Mouse (Mus musculus) right cerebral cortex, postnatal 25 days (tissue): ENCODE results near the gene Nudcd2.

Experiments used
- DNase-seq: peaks from one replicate; pipeline ENCODE4 v3.0.0; 2022

The Nudcd2 gene

DNA sequence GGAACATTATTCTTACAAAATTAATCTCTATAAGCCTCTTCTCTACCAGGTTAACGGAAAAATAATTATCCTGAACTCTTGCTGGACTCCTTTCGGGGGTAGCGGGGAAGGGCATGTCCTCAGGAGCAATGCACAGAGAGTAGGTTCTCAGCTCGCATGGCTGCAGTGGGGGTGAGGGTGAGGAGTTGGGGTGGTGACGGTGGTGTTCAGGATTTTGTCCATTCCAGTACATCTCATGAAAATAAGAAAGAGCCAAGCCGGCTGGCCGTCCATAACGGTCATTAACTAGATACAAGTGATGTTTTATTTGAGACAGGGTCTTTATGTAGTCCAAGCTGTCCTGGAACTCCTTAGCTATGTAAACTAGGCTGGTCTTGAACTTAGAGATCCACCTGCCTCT lies 22.5 kb downstream of the Nudcd2 start:
- no peak for DNase-seq

DNA sequence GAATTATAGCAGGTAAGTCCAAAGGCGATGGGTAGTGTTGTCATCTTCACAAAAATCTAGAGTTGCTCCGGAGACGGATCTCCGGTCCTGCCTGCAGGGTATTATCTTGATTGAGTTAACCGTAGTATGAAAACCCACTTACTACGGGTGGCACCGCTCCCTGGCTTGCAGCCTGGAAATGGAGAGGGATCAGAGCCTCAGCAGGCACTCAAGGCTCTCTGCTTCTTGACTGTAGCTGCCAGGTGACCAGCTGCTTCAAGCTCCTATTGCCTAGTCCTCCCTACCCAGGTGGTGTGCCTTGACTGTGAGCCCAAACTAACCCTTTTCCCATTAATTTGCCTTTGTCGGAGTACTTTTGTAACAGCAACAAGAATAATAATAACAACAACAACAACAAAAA lies 26.4 kb downstream of the Nudcd2 start:
- DNase-seq, result no peak

DNA sequence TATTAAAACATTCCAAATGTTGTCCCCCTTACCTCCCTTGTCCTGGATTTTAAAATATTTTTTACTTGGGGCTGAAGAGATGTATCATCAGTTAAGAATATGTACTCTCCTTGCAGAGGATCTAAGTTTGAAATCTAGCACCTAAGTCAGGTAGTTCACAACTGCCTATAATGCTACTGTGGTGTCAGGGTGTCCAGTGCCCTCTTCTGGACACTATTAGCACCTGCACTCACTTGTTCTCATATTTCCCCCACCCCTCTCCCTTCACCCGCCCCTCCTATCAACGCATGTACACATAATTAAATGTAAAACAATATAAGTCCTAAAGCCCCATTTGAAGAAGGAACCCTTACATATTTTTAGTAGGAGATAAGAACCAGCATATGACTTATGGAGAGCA lies 29.9 kb downstream of the Nudcd2 start:
- DNase-seq, result no peak

DNA sequence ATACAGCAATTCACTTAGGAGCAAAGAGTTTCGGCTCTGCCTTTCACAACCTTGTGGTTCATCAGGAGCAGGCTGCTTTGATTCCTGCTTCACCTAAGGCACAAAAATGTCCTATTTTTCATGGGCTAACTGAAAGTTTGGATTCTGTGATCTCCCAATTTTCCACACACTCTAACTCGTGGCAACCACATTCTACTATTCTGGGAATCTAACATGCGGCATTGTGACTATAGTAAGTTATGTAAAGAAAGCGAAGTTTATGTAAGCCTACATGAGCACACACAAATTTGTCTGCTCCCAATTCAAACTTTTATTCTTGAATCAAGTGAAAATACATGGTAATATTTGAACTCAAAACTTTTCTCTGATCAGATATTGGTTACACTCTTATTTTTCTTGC lies 31.2 kb downstream of the Nudcd2 start:
- no peak for DNase-seq

DNA sequence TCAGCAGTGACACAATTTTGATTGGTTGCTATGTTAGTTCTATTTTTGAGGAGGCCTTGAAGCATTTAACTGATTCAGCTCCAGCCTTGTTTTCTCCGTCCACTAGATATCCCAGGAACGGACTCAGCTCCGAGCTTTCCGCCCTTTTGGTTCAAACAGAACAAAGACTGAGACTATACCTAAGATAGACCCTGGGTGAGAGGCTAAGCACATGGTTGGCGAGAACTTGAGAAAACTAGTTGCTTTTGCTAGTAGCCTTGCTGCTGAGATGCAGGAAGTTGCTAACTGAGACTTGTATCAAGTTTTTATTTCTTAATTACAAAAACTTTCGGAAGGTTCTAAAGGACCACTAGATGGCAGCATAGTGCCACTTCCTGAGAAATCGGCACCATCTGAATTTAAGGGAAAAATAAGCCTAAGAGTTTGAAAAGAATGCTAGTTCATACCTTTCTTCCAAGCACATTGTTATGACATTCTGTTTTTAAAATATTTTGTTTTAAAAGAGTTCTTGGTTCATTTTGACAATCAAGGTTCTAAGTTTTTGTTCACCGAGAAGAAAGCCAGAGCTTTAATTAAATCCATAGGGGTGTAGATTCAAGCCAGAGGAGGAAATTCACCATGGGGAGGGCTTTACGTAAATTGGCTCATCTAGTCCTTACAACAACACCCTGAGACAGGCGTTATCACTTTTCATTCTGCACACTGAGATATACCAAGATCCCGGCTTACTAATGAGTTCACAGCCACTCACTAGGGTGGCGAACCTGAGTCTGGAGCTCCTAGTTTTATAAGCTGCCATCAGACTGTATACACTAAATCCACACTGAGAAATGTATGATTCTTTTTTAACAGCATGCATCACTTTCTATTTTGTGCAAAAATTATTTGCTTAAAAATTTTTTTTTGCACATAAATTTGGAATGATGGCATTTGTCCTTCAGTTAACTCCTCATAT lies 42.1 kb downstream of the Nudcd2 start:
- no peak for DNase-seq

DNA sequence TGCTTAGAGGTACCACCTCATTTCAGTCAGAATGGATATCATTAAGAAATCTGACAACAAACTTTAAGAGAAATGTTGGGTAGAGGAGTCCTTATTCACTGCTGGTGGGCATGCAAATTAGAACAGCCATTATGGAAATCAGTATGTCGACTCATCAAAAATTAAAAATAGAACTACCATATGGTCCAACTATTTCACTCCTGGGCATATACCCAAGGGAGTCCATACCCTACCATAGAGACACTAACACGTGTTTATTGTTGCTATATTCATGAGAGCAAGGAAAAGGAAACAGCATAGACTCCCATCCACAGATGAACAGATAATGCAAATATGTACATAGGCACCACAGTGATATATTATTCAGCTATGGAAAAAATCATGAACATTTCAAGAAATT lies 48.4 kb downstream of the Nudcd2 start:
- no peak for DNase-seq

DNA sequence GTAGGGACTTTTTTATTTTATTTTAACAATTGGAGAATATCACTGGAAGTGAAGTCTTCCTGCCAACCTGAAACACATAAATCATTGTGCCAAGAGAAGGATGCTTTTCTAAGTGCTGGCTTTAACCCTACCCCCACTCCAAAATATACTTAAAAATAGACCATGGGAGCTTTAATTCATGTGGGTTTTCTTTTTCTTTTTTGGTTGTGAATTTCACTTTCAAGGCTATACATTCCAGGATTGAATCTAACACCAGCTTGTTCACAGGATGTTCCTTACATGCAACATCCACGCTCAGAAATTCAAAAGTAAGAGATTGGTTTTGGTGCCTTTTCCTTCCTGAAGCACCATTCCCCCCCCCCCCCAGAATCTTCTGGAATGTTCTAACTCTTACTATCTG lies 49.9 kb downstream of the Nudcd2 start:
- no peak for DNase-seq

DNA sequence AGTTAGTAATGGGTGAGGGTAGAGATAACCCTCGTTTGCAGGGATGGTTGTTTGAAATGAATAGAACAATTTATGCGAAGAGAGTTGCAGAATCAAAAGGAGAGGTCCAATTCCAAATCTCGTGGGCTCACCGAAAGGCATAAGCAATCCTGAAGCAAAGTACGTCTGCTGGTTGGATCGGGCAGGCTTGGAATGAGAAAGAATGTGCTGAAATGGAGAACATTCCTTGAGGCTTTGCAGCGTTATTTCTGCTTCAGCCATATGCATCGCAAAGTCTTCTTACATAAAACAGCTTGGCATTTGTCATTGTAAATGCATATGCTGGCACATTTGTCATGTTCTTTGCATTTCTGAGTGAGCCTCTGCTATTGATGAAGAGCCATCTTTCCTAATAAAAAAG lies 50.9 kb downstream of the Nudcd2 start:
- DNase-seq, result peak; percentile 47

DNA sequence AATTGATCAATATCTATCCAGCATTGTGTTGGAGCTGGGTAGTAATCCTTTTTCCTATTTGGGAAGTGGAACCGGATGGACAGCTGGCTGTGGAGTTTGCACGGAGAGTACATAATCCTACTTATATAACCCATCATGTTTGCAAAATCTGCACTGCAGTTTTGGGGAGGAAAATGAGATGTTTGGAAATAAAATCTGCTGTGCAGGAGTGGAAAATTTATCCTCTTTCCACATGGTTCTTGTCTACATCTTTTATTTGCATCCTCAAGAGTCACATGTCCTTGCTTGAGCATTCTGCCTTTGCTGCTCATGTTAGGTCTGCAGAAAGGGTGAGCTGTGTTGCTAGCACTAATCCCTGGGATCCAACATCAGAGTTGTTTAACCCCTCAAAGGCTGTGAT lies 53.4 kb downstream of the Nudcd2 start:
- DNase-seq, result peak; percentile 33
